Mouse (Mus musculus) heart, postnatal 36 days (tissue): ENCODE results near the gene Sirt7. TPM values are rescaled to one million over a fixed set of nuclear protein-coding genes. Genes with fewer than 3 reads are reported as not detected.

Source experiments
- DNase-seq, 2 experiments: peaks; one replicate each; pipeline ENCODE4 v3.0.0; 2021 to 2022
- intact Hi-C: fragments of 180-260 bp; cut with DNase I; formaldehyde crosslinking; loops from one replicate; pipeline ENCODE4 v1.15.1; 2025
- total RNA-seq, 2 experiments: library from RNA; stranded (reverse); gene quantifications; 2 replicates each; pipeline ENCODE4 v1.2.3; 2021

Sirt7 gene
- total RNA-seq, 2 experiments from 2014 or later: 10.0 to 10.1 TPM

DNA sequence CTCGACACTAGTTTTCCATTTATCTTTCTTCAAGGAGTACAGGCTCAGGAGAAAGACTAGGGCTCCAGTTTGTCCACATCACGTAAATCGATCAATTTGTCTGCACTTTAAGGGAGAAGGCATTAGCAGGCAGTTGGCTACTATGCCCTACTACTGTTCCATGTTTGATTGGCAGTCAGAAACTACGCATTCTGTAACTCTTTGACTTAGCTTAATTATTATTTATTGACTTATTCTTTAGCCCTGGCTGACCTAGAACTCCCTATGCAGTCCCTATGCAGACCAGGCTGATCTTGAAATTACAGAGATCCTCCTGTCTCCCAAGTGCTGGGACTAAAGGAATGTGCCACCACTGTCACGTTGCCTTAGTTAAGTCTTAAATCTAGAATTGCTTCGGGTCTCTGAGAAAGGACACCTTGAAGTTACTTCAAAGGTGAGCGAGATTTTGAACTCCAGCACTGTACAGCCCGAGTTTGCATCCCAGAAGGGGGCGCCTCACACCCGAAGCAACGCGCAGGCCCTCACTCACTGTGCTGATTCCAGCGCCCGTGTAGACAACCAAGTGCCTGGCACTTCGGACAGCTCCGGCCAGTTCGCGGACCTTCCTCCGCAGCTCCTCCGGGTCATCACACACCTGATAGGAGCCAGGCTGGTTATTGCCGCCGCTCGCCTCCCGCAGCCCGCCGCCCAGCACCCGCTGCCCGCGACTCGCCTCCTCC lies 920 bp downstream of the Sirt7 start:
- DNase-seq: peak; percentile 64 to 69
- intact Hi-C loops: loop anchor here (1.0 kb wide), 1 partner anchor 88 kb away; no protein-coding TSS in a partner anchor

DNA sequence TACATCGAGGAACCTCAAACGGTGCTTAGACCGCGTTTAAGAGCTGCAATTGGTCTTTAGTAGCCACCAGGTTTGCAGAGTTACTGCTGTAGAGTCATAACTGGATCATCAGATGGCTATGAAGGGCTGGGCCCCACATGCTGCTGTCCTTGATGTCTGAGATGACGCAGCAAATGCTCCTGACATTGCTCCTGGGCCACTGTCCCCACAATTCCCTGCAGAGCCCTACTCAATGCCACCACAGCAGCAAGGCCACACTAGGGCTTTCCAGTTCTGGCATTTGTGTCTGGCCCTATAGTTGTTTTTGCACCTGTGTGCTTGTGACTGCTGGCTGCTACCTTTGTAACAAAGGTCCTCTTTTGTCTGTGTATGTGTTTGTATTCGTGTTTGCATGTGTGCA lies 2.2 kb downstream of the Sirt7 start:
- DNase-seq: no peak
- intact Hi-C loops: no loop called here

DNA sequence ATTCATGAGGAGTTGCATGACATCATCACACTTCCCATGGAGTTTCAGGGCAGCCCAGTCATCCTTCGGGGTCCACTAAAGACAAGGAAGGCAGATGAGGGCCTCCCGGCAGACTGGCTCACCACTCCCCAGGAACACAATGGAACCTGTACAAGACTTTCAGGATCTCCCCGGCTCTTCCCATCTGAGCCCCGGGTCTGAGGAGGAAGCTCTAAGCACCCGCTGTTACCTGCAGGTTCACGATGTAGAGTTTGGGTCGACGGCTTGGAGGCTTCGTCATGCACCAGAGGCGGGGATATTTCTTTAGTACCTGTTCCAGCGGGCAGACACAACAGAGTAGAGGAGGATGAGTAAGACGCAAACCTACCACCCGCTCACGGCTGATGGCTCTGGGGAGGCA lies 4.8 kb downstream of the Sirt7 start:
- no peak for DNase-seq
- intact Hi-C loops: no loop called here

DNA sequence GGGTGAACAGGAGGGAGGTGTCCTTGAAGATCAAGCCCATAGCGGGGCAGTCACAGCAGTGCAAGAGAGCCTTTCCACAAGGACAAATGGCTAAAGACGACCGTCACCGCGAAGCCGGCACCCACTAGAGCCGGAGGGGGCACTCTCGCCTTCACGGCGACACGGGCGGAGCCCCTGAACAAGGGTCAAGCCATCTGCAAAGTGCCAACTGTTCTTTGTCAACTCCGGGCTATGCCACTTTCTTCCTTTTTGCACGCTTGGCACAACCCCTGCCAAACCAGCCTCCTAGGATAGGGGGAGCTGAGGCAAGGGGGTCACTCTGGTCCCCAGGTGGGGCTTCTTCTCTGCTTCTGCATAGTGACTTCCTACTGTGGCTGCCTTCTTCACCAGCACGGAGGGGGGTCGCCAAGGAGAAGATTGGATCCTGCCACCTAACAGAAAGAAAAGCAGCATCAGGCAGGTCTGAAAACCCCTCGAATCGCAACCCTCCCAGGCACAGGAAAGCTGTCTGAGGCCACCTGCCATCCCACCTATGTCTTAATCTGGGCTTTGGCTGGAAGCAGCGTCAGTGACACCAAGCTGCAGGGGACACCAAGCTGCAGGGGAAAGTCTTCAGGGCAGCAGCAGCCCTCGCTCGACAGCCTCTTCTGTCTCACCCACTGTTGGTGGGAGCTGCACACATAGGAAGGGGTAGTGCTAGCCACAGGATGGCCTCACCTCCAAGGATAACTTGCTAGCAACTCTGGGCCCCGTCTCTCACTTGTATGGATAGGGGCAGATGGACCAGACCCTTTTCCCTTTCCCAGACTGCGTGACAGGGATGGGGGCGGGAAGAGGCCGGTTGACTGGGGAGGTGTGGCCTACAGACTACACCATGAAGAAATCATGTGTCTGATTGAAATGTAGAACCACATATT lies 6.2 kb downstream of the Sirt7 start:
- intact Hi-C loops: no loop called here
- DNase-seq: no peak

DNA sequence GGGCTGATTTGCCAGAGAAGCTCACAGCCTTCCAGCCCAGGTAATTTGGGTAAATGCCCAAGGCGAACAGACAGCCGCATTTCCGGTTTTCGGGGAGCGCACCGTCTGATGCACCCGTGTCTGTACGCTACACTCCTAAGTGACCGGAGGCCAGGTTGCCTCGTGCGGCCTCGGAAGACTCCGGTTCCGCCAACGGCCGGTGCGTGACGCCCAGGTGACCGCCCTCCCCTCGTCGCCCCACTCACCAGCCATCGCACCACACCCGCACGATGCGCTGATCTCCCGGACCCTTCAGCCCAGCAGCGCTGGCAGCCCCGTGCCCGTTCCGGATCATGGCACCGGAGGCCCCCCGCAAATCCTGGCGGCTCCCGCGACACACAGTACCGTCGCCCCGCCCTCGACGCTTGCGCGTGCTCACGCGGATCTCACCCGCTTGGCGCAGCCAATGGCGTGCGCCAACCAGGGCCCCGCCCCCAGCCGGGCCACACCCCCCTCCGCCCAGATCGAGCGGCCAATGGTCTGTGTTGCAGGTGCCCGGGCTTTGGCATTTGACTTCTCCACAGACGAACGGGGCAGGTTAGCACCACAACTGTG lies 7.4 kb downstream of the Sirt7 start, which contains the start of gene Pcyt2:
Gene Pcyt2, minus strand, starts transcription at position 418 of the 594 bp plus-strand sequence.
- DNase-seq: peak; percentile 84 to 86

DNA sequence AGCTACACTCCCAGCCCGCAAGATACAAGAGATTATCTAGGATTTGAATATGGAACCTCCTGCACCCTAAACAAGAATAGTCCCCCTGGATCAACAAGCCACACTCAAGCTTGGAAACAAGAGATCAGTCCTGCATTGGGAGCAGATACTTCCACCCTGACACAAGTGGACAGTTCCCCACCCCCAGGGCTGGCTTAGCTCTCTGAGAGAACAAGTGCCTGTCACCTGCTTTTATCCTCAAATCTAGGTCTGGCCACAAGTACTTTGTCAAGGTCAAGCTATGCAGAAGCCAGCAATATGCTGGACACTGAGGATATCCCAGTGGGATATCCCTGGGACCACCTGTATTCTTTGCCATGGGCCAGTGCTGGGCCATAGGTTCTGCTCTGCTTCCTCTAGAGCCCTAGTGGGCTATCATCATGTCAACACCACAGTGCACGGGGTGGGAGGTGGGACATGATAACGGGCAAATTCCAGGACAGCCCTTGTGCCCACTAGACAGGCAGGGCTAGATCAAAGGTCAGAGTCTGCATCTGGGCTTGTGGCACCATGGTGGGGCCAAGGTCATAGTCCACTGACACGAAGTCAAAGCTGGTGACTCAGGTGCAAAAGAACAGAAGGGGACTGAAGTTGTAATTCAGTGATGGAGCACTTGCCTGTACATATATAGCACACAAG lies 8.3 kb downstream of the Sirt7 start:
- no peak for DNase-seq

More for the DNA sequence above, 7.4 kb downstream of the Sirt7 start, which contains the start of gene Pcyt2:
- intact Hi-C loops: no loop called here

DNA sequence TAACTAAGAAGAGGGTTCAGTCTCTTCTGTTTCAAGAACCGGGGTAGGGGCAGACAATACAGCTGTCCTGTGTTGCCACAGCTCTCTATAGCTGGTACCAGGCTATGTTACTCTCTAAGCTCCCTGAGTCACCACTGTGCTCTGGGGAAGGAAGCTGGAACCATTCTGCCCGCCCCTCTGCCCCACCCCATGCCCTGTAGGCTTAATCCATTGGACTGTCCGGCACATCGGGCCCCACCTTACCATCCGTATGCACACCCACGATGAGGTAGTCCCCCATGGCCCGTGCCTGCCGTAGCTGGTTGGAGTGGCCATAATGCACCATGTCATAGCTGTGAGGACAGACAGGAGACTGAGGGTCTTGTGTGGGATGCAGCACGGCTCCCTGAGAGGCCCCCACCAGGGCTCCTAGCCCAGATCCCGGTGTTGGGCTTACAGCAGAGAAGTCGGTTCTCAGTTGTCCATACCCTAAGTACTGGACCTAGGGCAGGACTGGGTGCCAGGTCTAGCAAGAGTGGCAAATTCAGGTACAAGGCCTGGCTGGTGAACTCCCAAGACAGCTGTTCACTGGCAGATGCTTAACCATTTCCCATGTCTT lies 9.3 kb downstream of the Sirt7 start:
- DNase-seq: no peak
- intact Hi-C loops: no loop called here

More for the DNA sequence above, 8.3 kb downstream of the Sirt7 start:
- intact Hi-C loops: no loop called here

DNA sequence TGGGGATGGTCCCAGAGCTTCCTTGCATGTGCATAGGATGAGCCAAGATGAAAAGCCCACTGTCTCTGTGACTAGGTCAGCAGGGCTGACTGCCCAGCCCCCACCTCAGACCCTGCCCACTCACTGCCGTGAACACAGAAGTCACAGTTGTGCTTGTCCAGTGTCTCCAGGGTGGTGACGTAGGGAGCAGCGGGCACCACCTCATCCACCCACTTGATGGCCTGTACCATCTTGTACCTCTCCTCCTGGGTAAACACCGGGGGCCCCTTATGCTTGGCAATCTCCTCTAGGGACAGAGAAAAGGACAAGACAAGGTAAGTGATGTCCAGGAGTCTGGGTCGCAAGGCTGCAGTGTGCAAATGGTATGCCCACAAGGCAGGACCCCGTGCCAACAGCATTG lies 9.9 kb downstream of the Sirt7 start:
- DNase-seq: no peak
- intact Hi-C loops: no loop called here

DNA sequence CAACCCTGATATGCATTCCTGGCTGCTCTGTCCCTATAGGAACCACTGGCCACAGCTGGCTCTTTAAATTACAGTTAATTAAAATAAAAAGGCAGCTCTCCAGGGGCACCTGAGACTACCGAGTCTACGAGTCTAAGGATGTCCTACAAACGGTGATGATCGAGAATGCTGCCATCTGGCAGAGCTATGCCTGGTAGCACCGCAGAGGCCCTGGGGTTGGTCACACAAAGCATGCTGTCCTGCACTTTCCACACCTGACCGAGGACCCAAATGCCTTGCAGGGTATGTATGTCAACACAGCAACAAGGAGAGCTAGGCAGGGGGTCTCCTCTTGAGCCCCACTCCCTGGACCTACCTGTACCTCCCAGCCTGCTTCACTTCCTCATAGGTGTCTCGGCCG lies 11.1 kb downstream of the Sirt7 start:
- DNase-seq: no peak
- intact Hi-C loops: no loop called here

DNA sequence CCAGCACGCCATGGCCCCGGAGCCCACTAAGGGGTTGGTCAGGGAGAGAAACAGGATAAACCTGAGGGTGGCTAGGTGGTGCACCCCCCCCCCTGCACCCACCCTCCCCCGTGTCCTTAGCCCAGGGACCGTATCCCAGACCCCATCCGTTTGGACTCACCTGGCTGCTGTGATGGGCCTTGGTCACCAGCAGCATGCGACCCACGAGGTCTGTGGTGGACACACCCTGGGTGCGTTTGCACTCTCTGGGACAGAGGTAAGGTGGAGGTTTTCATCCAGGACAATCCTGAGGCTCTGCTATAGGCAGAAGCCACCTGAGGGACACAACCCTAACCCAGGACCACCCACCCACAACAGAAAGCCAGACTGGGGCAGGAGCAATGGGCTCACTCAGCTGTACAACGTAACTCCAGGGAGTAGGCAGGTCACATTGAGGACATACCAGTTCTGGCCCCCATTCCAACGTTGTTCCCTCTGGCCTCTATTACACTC lies 11.5 kb downstream of the Sirt7 start:
- DNase-seq: no peak
- intact Hi-C loops: no loop called here

DNA sequence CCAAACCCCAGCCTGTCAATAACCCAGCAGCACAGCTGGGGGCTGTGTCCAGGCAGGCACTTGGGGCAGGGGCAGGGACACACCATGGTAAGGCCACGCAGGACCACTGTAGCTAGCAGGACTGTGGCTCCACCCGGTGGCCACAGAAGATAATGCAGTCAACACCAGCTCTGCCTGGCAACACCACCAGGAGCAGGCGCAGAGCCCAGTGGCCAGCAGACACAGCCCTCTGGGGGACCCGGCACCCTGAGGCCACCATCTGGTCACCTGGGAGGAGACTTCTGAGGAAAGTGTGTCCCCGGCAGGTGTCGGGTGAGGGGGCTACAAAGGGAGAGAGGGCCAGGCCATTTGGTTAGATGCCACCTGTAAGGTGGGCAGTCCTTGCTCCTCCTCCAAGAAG lies 12.3 kb downstream of the Sirt7 start:
- intact Hi-C loops: loop anchor here (1.0 kb wide), 2 partner anchors 96 to 123 kb away; no protein-coding TSS in a partner anchor
- DNase-seq: peak; percentile 73 to 82

DNA sequence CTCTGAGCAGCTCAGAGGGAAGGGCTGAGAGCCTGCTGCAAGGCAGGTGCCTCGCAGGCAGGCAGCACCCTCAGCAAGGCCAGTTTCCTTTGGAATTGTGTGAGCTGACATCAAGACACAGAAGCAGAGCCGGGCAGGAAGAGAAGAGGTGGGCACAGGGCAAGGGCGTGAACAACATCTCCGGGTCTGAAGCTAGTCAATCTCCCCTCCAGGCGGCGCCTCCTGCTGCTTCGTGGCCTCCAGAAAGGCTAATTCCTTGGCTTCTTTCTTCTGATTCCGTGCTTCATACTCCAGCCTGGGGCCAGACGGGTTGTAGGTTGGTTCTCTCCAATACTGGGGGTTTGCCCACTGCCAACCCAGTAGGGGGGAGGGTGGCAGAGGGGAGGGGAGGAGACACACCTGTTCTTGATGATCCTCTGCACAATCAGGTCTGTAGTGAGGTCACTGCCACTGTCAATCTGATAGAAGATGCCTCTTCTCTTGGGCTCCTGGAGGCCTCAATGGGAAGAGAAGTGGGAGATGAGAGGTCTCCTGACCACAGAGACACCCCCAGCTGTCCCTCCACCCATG lies 14.5 kb downstream of the Sirt7 start:
- DNase-seq: no peak
- intact Hi-C loops: no loop called here

DNA sequence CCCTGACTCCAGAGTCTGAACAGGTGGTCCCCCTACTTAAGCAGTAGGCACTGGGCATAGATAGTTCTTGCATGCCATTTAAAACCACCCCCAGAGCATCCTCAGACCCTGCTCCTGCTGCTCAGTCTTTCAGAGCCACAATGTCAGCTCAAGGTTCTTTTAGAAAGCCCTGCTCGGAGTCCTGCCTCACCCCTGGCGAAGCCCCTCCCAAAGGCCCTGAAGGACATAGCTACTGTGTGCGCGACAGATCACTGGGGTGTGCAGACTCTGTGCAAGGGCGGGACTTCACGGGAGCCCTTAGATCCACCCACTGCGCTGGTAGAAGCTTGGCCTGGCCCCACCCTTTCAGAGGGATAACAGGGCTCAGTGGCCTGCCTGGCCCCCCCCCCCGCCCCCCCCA lies 15.8 kb downstream of the Sirt7 start:
- DNase-seq: no peak
- intact Hi-C loops: no loop called here

DNA sequence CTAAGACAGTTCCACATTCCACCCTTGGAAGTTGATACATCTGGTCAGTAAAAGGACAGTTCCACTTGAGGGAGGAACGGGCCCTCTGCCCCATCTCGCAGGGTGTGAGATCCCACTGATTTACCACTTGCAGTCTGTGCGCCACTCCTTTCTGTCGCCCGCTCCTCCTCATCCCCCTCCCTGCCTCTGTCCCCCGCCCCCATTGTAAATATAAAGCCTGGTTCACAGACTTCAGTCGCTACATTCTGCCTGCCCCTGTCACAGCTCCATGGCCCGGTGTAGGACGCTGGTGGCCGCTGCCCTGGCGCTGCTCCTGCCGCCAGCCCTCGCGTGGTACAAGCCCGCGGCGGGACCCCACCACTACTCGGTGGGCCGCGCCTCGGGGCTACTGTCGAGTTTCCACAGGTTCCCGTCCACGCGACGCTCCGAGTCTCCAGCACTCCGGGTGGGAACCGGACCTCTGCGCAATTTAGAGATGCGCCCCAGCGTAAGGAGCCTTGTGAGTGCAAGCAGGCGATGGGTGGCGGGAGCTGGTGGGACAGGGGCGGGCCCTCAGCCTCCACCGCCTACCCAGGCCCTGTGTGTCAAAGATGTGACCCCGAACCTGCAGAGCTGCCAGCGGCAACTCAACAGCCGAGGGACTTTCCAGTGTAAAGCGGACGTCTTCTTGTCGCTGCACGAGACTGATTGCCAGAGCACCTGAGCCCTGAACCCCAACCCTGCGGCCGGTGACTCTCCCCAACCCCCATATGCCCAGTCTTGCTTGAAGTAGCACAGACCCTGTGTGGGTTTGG lies 16.6 kb downstream of the Sirt7 start, which contains the start of gene Npb:
Gene Npb, plus strand, starts transcription at position 237 of the 794 bp plus-strand sequence.
- intact Hi-C loops: no loop called here
- DNase-seq: no peak

DNA sequence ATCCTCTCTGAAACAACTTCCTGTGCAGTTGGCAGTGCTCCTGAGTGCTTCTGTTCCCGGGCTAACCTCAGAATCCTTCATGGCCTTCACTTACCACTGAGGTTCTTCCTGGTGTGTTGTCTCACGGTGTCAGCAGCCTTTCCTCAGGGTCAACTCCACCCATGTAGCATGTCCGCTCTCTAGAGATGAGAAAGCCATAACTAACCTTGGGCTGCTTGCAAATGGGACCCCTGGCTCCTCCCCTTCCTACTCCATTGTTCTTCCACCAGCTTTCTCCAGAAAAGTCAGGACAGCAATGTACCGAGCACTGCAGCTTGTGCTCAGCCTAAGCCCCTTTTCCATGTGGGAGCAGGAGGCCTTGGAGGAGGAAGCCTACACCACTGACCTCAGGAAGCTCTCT lies 18.3 kb downstream of the Sirt7 start:
- intact Hi-C loops: no loop called here

DNA sequence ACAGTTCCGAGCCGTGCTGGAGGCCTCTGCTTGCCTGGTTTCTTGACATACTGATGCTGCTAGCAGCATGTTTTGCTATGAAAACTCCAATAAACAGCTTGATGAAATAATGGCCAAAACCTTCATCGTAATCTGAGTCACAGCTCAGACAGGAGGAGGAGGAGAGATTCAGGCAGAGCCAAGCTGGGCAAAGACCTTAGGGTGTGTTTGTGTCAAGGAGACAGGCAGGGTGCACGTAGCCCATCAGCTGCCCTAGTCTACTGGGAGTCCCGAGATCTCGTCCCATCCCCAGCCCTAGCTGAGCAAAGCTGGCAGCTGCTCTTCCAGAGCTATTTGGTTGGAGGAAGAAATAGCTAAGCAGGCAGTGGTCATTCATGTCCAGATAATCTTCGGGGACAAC lies 19.4 kb downstream of the Sirt7 start:
- DNase-seq: no peak
- intact Hi-C loops: no loop called here

More for the DNA sequence above, 18.3 kb downstream of the Sirt7 start:
- no peak for DNase-seq

DNA sequence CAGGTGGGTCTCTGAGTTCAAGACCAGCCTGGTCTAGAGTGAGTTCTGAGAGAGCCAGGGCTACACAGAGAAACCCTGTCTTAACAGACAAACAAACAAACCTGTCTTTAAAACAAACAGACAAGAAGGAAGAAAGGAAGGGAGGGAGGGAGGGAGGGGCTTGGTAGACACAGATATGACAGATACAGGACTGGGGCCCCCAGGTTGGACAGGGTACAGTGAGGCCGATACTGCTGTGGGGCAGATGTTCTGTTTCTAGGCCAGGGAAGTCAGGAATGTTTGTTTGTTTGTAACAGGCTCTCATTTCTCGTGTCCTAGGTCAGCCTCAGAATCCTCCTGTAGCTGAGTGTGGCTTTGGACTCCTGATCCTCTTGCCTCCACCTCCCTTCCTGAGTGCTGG lies 21.5 kb downstream of the Sirt7 start:
- DNase-seq: no peak
- intact Hi-C loops: no loop called here

DNA sequence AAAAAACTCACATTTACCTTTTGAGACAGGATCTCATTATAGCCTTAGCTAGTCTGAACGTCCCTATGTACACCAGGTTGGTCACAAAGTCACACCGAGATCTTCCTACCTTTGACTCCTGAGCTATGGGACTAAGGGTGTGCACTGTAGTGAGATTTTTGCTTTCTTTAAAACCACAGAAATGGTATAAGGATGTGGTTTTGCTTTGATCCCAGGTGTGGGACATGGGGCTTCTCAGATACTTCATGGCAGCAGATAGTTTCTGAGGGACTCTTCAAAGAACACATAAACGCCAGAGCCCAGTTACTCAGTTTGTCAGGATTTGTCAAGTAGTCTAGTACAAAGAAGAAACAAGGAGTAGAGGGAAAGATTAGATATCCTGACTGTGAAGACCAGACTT lies 24.3 kb downstream of the Sirt7 start:
- intact Hi-C loops: no loop called here

More for the DNA sequence above, 24.3 kb downstream of the Sirt7 start:
- no peak for DNase-seq
